Mouse (Mus musculus) spleen, adult 2 months (tissue): ENCODE measurements around the gene Cpped1. TPM values are rescaled to one million over a fixed set of nuclear protein-coding genes. Genes with fewer than 3 reads are reported as not detected.

Source experiments
- DNase-seq, 2 experiments: peaks; one replicate each; pipeline versions ENCODE4 v3.0.0 to v3.0.0-alpha.2; 2012 to 2021; ENCODE audit warnings: low spot score in 2 of 2, low read depth in 1 of 2
- H3K27ac ChIP-seq: fragments of 200-500 bp; 2 replicates; pipeline ENCODE4 v1.5.1; 2012; ENCODE audit warnings: low read length, inconsistent platforms; ENCODE audit not compliant: insufficient read depth
- H3K27me3 ChIP-seq: fragments of 200-500 bp; 2 replicates; pipeline ENCODE4 v1.6.1; 2012; ENCODE audit warnings: mild to moderate bottlenecking, moderate library complexity, low read length, inconsistent platforms; ENCODE audit not compliant: control insufficient read depth, insufficient read depth
- H3K36me3 ChIP-seq: fragments of 200-500 bp; 2 replicates; pipeline ENCODE4 v1.6.1; 2012; ENCODE audit warnings: mild to moderate bottlenecking, low read length, inconsistent platforms; ENCODE audit not compliant: control insufficient read depth, insufficient read depth
- H3K4me1 ChIP-seq: fragments of 200-500 bp; 2 replicates; pipeline ENCODE4 v1.6.1; 2011; ENCODE audit warnings: inconsistent platforms; ENCODE audit not compliant: control insufficient read depth, insufficient read depth, insufficient read length
- H3K4me3 ChIP-seq: fragments of 200-500 bp; 2 replicates; pipeline ENCODE4 v1.5.1; 2011; ENCODE audit warnings: mild to moderate bottlenecking, inconsistent platforms; ENCODE audit not compliant: insufficient read depth, insufficient read length; ENCODE audit errors: extremely low read depth
- CTCF ChIP-seq: fragments of 200-500 bp; IDR thresholded peaks from 2 replicates; pipeline ENCODE4 v1.5.1; 2011; ENCODE audit warnings: mild to moderate bottlenecking, inconsistent platforms; ENCODE audit not compliant: insufficient read depth, insufficient read length, insufficient replicate concordance; ENCODE audit errors: extremely low read depth
- POLR2A ChIP-seq: fragments of 200-500 bp; IDR thresholded peaks from 2 replicates; pipeline ENCODE4 v1.6.1; 2011; ENCODE audit warnings: low read depth, low read length, inconsistent platforms
- WGBS: fragments of 180-500 bp; shearing (Covaris S2); methylation state at CpG from one replicate; pipeline ENCODE4 v1.1.7; 2018; 5-methylcytosine and 5-hydroxymethylcytosine counted together
- polyA plus RNA-seq: library from polyadenylated mRNA; depleted of rRNA; stranded (reverse); fragments of >200 nt; gene quantifications from 2 replicates; pipeline ENCODE4 v1.2.3, GENCODE M21; 2012

Gene Cpped1
- polyA plus RNA-seq, 1 experiment, result 4.3 TPM

DNA sequence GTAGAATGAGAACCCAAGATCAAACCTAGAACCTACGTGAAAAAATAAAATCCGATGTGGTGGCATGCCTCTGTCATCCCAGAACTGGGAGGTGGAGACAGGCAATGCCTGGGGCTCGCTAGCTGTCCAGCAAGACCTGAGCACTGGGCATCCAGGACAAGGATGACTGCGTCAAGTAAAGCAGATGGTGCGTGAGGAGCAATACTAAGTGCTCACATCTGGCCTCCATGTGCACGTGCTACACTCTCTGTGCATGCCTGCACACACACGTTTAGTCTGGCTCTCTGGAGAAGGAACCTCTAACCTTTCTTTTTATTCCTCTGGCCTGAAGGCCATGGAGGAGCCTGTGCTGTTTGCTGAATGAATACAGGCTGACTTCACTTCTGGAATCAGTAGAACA is 88.5 kb downstream of the Cpped1 start:
- Histone ChIP-seq H3K4me3 (no peak overlapping the region), H3K27ac (no peak overlapping the region), H3K4me1 (peaks cover 2% of the 10 kb centered on the region; the same call in 1 of the 2 replicates), H3K36me3 (no peaks in the 10 kb centered on the region), H3K27me3 (no peaks in the 10 kb centered on the region)
- DNase-seq, result no peak
- TF ChIP-seq CTCF, result no peak
- TF ChIP-seq POLR2A, result no peak
- 91% methylated on average over 7 of the region's 7 CpGs for WGBS

DNA sequence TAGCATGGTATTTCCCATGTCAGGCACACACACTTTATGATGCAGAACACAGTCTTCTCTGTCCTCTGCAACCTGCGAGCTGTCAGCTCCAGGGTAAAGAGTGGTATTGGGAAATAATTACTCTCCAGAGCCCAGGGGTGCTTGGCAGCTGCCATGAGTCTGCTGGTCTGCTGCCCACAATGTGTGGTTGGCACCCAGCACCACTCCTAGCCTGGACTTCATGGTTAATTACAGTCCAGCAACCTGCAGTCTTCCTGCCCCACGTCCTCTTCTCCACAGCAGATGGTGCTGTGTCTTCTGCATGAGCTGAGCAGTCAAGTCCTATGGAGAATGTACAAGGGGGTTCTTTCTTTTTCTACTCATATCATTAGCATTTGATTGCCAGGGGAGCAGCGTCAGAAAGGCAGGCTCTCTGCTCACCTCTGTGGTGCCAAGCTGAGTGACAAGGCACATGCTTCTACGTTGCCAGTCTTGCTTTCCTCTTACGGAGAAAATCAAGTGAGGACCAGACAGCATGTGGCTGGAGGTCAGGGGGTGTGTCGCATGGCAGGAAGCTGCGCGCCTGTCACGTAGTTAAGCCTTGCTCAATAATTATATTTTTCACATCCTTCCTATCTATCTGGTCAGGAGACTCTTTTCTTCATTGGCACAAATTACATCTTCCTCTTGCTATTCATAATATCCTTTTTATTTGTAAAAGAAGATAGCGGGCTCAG is 94.2 kb downstream of the Cpped1 start:
- Histone ChIP-seq H3K4me1 (no peaks in the 10 kb centered on the region), H3K27me3 (no peaks in the 10 kb centered on the region), H3K4me3 (no peak overlapping the region), H3K27ac (no peak overlapping the region), H3K36me3 (no peaks in the 10 kb centered on the region)
- WGBS, result 85% methylated on average over 10 of the region's 10 CpGs
- no peak for DNase-seq
- TF ChIP-seq CTCF, result no peak
- TF ChIP-seq POLR2A, result no peak

DNA sequence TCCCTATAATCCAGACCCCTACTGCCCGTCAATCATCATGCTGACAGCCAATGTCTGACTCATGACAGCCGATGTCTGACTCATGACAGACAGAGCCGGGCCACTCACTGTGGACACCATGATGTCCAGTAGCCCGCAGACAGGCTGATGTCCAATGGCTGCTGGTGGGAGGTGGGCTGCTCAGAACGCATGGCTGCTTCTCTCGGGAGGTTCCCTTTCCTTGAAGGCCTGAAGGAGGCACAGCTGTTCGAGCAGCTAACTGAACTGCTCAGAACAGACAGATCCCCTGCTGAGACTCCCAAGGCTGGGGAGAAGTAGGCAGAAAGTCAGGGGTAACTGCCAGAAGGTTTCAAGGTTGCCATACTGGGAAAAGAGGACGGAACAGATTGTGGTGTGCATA is 97.1 kb downstream of the Cpped1 start:
- WGBS, result 90% methylated on average over 8 of the region's 8 CpGs
- Histone ChIP-seq H3K27ac (no peak overlapping the region), H3K4me3 (no peak overlapping the region), H3K36me3 (no peaks in the 10 kb centered on the region; the same call in 1 of the 2 replicates), H3K27me3 (no peaks in the 10 kb centered on the region), H3K4me1 (no peaks in the 10 kb centered on the region)
- TF ChIP-seq CTCF (no peak), POLR2A (no peak)
- DNase-seq, result no peak

DNA sequence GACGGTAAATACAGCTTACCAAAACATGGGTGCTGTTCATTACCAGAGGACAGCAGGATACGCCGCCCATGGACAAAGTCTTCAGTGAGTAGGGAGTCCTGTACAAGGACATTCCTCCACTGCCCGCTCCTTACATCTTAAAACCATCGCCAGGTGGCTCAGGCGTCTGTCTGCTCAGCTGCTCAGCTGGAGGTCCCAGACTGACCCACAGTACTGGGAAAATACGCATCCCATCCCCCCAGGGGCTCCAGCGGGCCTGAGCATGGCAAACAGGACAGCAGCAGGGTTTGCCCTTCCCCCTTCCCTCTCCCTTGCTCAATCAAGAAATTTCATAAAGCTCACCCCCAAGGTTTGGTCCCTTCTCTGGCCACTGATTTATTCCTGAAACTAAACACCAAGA is 99.6 kb downstream of the Cpped1 start:
- H3K4me1 ChIP-seq, result no peaks in the 10 kb centered on the region
- no peak overlapping the region for H3K27ac ChIP-seq
- no peaks in the 10 kb centered on the region for H3K27me3 ChIP-seq
- no peak overlapping the region for H3K4me3 ChIP-seq
- TF ChIP-seq CTCF (no peak), POLR2A (no peak)
- H3K36me3 ChIP-seq, result no peaks in the 10 kb centered on the region; the same call in 1 of the 2 replicates
- no peak for DNase-seq
- WGBS, result 92% methylated on average over 8 of the region's 8 CpGs

DNA sequence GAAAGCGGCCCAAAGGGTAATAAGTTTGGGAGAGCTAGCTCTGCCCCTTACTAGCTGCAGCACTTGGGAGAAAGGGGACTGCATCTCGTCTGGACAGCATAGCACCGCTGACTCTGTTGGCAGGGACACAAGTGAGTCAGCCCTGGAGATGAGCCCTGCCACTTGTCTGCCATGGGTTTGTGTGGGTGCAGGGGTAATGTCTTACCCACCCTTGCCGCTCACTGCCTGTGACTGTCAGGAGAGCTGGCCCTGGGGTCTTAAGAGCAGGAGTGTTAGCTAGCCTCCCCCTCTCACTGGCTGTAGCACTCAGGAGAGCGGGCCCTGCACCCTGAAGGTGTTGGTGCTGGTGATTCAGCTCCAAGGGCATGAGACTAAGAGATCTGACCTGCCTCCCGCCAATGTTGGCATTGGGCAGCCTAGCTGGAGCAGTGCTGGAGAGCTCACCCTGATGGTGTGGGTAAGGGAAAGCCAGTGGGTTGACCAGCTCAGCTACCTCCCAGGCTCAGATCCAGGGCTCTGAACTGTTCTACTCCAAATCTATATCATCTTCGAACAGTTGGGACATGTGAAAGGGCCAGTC is 107.2 kb downstream of the Cpped1 start:
- WGBS, result 90% methylated on average over 7 of the region's 7 CpGs
- Histone ChIP-seq H3K27ac (no peak overlapping the region), H3K4me3 (no peak overlapping the region), H3K27me3 (no peaks in the 10 kb centered on the region), H3K4me1 (no peaks in the 10 kb centered on the region), H3K36me3 (0 out of 2 replicates have a peak, but pooled peaks cover 1% of the 10 kb centered on the region)
- no peak for TF ChIP-seq CTCF
- no peak for TF ChIP-seq POLR2A
- DNase-seq, result no peak

DNA sequence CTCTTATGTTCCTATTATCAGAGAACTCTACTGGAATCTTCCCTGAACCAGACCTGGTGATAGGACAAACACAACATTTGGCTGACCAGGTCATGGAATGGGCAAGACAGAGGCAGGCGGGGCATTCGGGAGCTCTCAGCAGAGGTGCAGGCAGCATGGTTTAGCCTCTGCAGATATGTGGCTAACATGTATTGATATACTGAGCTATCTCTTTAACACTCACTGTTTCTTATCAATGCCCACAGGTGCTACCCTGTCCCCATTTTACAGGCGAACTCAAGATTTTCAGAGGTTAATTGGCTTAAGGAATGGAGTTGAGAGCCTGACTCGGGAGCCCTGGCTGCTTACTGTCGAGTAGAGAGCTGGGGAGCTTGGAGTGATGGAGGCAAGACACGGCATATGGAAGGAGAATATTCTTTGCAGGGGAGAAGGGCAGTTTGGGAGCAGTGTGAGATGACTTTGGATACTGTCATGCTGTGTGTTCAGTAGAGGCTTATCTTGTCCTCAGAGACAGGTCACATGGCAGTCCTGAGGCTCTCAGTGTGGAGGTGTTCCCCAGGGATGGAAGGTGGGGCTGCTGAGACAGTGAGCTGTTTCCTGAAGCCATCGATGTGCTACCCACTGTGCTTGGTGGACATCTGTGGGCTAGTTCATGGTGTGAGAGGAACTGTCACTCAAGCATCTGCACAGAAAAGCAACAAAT is 113.3 kb downstream of the Cpped1 start:
- no peaks in the 10 kb centered on the region for H3K36me3 ChIP-seq
- no peak for DNase-seq
- TF ChIP-seq CTCF (no peak), POLR2A (no peak)
- WGBS, result 76% methylated on average over 7 of the region's 7 CpGs
- H3K4me3 ChIP-seq, result no peak overlapping the region
- H3K27ac ChIP-seq, result no peak overlapping the region
- H3K4me1 ChIP-seq, result no peaks in the 10 kb centered on the region
- H3K27me3 ChIP-seq, result no peaks in the 10 kb centered on the region
